Mouse (Mus musculus) limb, embryonic 10.5 days (tissue): ENCODE measurements around the gene 1500011B03Rik. TPM values are rescaled to one million over a fixed set of nuclear protein-coding genes. Genes with fewer than 3 reads are reported as not detected.

Experiments used
- DNase-seq: peaks from one replicate; pipeline ENCODE4 v3.0.0-alpha.2; 2017; ENCODE audit warnings: low spot score
- H3K27ac ChIP-seq: fragments of 300-500 bp; sonication (generic); 2 replicates; pipeline ENCODE4 v1.5.1; 2016; ENCODE audit warnings: mild to moderate bottlenecking
- H3K27me3 ChIP-seq: fragments of 300-500 bp; sonication (generic); 2 replicates; pipeline ENCODE4 v1.6.1; 2016; ENCODE audit warnings: low read depth, mild to moderate bottlenecking; ENCODE audit not compliant: poor library complexity, severe bottlenecking
- H3K36me3 ChIP-seq: fragments of 300-500 bp; sonication (generic); 2 replicates; pipeline ENCODE4 v1.6.1; 2016; ENCODE audit warnings: mild to moderate bottlenecking, moderate library complexity
- H3K4me1 ChIP-seq: fragments of 300-500 bp; sonication (generic); 2 replicates; pipeline ENCODE4 v1.6.1; 2016
- H3K4me3 ChIP-seq: fragments of 300-500 bp; sonication (generic); 2 replicates; pipeline ENCODE4 v1.5.1; 2016; ENCODE audit warnings: mild to moderate bottlenecking, moderate library complexity
- H3K9me3 ChIP-seq: fragments of 300-500 bp; sonication (generic); replicated peaks from 2 replicates; pipeline ENCODE4 v1.6.1; 2016; ENCODE audit warnings: mild to moderate bottlenecking
- WGBS: fragments of 180-500 bp; shearing (Covaris S2); methylation state at CpG from one replicate; pipeline ENCODE4 v1.1.7; 2016; 5-methylcytosine and 5-hydroxymethylcytosine counted together
- microRNA-seq: library from miRNA; unstranded; fragments of <30 nt; microRNA quantifications from one replicate; pipeline ENCODE4, GENCODE M21; 2017
- polyA plus RNA-seq: library from polyadenylated mRNA; unstranded; fragments of >200 nt; fragmentation: Nextera tagmentation; extraction: Ambion mirVana; gene quantifications from 2 replicates; pipeline ENCODE4 v1.2.1, GENCODE M21; 2016

1500011B03Rik gene
- polyA plus RNA-seq, 1 experiment from 2014 or later = 92.0 TPM

GRCm38 (mm10) chr5:114772456-114773203 lies 50.6 kb downstream of the 1500011B03Rik start:
- Histone ChIP-seq H3K27me3 (no peaks in the 10 kb centered on the region), H3K36me3 (0 out of 2 replicates have a peak, but pooled peaks cover 4% of the 10 kb centered on the region), H3K27ac (peak overlapping the region; percentile 99), H3K4me3 (peak overlapping the region; percentile 100), H3K9me3 (no peaks in the 10 kb centered on the region), H3K4me1 (peaks cover 43% of the 10 kb centered on the region)
- DNase-seq = peak; percentile 69
- 3% methylated on average over 56 of the region's 57 CpGs for WGBS

DNA sequence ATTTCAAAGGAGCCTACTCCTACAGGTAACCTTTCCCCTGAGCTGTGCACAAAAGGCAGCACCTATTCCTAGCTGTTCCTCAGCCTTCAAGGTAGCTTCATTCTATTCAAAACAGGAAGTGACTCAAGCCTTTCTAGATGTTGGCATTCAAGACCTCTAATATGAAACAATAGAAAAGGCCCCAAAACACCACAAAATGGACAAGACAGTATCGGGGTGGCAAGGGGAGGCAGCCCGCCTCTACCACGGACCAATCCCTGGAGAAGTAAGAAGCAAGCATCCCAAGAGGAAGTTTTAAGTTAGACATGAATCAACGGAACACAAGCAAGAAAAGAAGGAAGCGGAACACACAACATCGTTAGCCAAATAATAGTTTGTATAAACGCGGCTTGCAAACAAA lies 51.5 kb downstream of the 1500011B03Rik start:
- H3K27ac ChIP-seq = no peak overlapping the region
- WGBS = 81% methylated on average over 8 of the region's 8 CpGs
- peaks cover 5% of the 10 kb centered on the region for H3K36me3 ChIP-seq
- peak overlapping the region; percentile 100 for H3K4me3 ChIP-seq
- H3K9me3 ChIP-seq = no peaks in the 10 kb centered on the region
- DNase-seq = no peak
- H3K27me3 ChIP-seq = no peaks in the 10 kb centered on the region
- H3K4me1 ChIP-seq = peaks cover 44% of the 10 kb centered on the region

DNA sequence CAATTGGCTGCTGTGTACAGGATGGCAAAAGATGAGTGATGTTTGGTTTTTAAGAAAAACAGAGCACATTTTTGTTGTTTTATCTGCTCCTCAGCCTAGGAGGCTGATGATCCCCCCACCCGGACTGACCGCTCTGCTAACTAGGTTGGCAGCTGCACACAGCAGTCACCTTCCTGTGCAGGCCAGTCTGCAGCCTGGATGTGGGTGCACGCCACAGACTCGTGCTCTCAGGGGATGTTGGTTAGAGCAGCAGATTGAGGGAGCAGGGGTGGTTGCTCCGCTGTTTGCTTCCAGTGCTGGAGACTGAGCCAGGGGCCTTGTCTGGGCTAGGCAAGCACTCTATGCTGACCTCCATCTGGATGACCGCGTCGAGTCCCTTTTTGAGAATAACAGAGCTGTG lies 53.5 kb downstream of the 1500011B03Rik start:
- no peak overlapping the region for H3K4me3 ChIP-seq
- H3K9me3 ChIP-seq = no peaks in the 10 kb centered on the region
- no peak overlapping the region for H3K27ac ChIP-seq

GRCm38 (mm10) chr5:114767185-114767584 lies 56.1 kb downstream of the 1500011B03Rik start:
- Histone ChIP-seq H3K4me1 (peaks cover 18% of the 10 kb centered on the region), H3K27ac (no peak overlapping the region), H3K9me3 (no peaks in the 10 kb centered on the region), H3K36me3 (peaks cover 50% of the 10 kb centered on the region), H3K27me3 (no peaks in the 10 kb centered on the region), H3K4me3 (no peak overlapping the region)
- WGBS = 95% methylated on average over 7 of the region's 7 CpGs
- no peak for DNase-seq

More for the DNA sequence above, 53.5 kb downstream of the 1500011B03Rik start:
- H3K36me3 ChIP-seq = peaks cover 24% of the 10 kb centered on the region
- no peak for DNase-seq
- H3K27me3 ChIP-seq = no peaks in the 10 kb centered on the region
- WGBS = 93% methylated on average over 8 of the region's 8 CpGs
- H3K4me1 ChIP-seq = peaks cover 30% of the 10 kb centered on the region

GRCm38 (mm10) chr5:114766686-114767085 lies 56.6 kb downstream of the 1500011B03Rik start:
- 94% methylated on average over 8 of the region's 8 CpGs for WGBS
- H3K4me3 ChIP-seq = no peak overlapping the region
- H3K4me1 ChIP-seq = peaks cover 13% of the 10 kb centered on the region
- no peaks in the 10 kb centered on the region for H3K9me3 ChIP-seq
- peaks cover 55% of the 10 kb centered on the region for H3K36me3 ChIP-seq
- H3K27ac ChIP-seq = no peak overlapping the region
- no peaks in the 10 kb centered on the region for H3K27me3 ChIP-seq
- no peak for DNase-seq

DNA sequence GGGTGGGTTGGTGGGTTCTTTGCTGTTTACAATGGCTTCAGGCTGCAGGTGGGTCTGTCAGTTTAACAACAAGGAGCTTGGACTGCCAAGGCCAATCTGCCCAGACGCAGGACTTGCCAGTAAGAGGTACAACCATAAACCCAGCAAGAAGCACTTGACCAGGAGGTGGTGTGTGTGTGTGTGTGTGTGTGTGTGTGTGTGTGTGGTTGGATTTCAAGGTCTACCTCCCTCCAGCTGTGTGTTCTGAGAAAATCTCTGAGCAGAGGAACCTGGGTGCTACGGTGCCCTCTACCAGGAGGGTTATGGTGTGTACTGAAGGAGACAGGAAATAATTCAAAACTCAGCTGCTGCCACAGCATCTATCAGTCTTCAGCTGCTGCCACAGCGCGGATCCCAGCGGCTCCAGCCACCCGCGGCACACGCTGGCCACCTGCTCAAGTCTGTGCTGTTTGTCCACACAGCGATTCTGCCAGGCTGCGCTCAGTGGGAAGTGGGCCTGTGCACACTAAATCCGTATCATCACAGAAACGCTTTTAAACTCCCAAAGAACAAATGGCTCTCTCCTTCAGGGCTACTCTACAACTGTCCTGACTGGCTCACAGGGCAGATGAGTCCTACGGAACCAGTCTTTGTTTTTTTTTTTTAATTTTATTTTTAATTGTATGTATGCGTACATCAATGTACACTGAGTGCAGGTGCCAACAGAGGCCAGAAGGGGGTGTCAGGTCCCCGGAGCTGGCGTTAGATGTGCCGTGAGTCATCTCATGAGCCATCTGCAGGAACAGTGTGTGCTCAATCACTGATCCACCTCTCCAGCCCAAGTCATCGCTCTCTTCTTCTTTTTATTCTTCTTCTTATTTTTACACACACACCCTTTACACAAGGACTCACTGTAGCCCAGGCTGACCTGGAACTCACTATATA lies 58.2 kb downstream of the 1500011B03Rik start:
- 93% methylated on average over 18 of the region's 18 CpGs for WGBS
- Histone ChIP-seq H3K36me3 (peaks cover 70% of the 10 kb centered on the region), H3K27ac (no peak overlapping the region), H3K27me3 (no peaks in the 10 kb centered on the region), H3K4me3 (no peak overlapping the region), H3K4me1 (peaks cover 11% of the 10 kb centered on the region), H3K9me3 (no peaks in the 10 kb centered on the region)
- no peak for DNase-seq

- no peak for DNase-seq
- 92% methylated on average over 8 of the region's 8 CpGs for WGBS
- Histone ChIP-seq H3K9me3 (no peaks in the 10 kb centered on the region), H3K27ac (no peak overlapping the region), H3K4me1 (0 out of 2 replicates have a peak, but pooled peaks cover 3% of the 10 kb centered on the region), H3K27me3 (no peaks in the 10 kb centered on the region), H3K4me3 (no peak overlapping the region), H3K36me3 (peaks cover 92% of the 10 kb centered on the region)
Measured at GRCm38 (mm10) chr5:114761980-114762379, 61.3 kb downstream of the 1500011B03Rik start.

GRCm38 (mm10) chr5:114759536-114760090 lies 63.7 kb downstream of the 1500011B03Rik start:
- DNase-seq = no peak
- Histone ChIP-seq H3K4me1 (no peaks in the 10 kb centered on the region), H3K4me3 (no peak overlapping the region), H3K27me3 (no peaks in the 10 kb centered on the region), H3K36me3 (peaks cover 92% of the 10 kb centered on the region), H3K27ac (no peak overlapping the region), H3K9me3 (no peaks in the 10 kb centered on the region)
- WGBS = 86% methylated on average over 5 of the region's 5 CpGs

Small RNA genes within 50 kb of the gene (microRNA-seq; reads per million reads assigned to microRNA genes)
- 66.5 reads per million, percentile 44 among the genes with 10 or more reads in this experiment for gene Mir6240

Other genes with a start within 250 kb of the 1500011B03Rik start
- gene Trpv4, start 165.0 kb downstream of the 1500011B03Rik start, polyA plus RNA-seq = 0.31 TPM in 2 replicates
- gene Gltp, start 132.5 kb downstream of the 1500011B03Rik start, polyA plus RNA-seq = 65.4 and 78.6 TPM in 2 replicates
- gene Tchp, start 115.7 kb downstream of the 1500011B03Rik start, polyA plus RNA-seq = 18.8 and 22.0 TPM in 2 replicates
- 43.1 and 44.0 TPM in 2 replicates for gene Ankrd13a, start 48.8 kb downstream of the 1500011B03Rik start, polyA plus RNA-seq
- 36.1 and 44.8 TPM in 2 replicates for gene Git2, start 48.0 kb downstream of the 1500011B03Rik start, polyA plus RNA-seq
- gene 4930519G04Rik, start 30.2 kb upstream of the 1500011B03Rik start, polyA plus RNA-seq = not detected in 2 replicates
- not detected in 2 replicates for gene Gm9936, start 35.2 kb upstream of the 1500011B03Rik start, polyA plus RNA-seq
- 1.5 and 2.0 TPM in 2 replicates for gene Oasl2, start 73.5 kb upstream of the 1500011B03Rik start, polyA plus RNA-seq
- 0.09 and 0.24 TPM in 2 replicates for gene Oasl1, start 99.8 kb upstream of the 1500011B03Rik start, polyA plus RNA-seq
- 42.3 and 48.6 TPM in 2 replicates for gene 2210016L21Rik, start 118.7 kb upstream of the 1500011B03Rik start, polyA plus RNA-seq
- gene Hnf1a, start 147.6 kb upstream of the 1500011B03Rik start, polyA plus RNA-seq = 0.09 and 0.11 TPM in 2 replicates
- gene Sppl3, start 187.7 kb upstream of the 1500011B03Rik start, polyA plus RNA-seq = 15.2 and 15.3 TPM in 2 replicates